Mouse (Mus musculus): ENCODE measurements at regions not wholly inside any gene's neighbourhood (a gene's known extent, or its start where the extent isn't known, plus 50 kb on each side); places are given as distances from the start of the nearest gene placed in this dataset.

DNA sequence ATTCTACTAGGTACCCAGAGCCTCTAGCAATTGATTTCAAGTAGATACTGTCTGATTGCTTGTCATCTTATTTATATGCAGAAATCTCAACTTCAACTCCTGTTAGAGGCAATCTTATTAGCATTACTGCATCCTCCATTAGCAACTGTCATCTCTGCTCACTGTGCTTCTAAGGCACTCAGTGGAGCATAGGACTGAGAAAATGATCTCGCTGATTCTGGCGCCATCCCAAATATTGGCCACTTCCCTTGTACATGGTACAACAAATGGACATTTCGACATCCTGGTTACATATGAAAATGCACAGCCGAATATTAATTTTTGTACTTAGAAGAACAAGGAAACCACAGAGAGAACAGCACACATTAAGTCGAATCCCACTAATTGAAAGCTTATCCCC lies 329.7 kb upstream of the G2e3 start:
- no peak for TF ChIP-seq POLR2A (IDR thresholded peaks at IDR 0.05; ENCODE audit: insufficient read length, low read depth)
- no peak for TF ChIP-seq TCF3 (IDR thresholded peaks at IDR 0.05; ENCODE audit: insufficient read length, low read depth)
- no peak for TF ChIP-seq E2F4 (IDR thresholded peaks at IDR 0.05; ENCODE audit: insufficient read depth)
- TF ChIP-seq MYOG (IDR thresholded peaks at IDR 0.05; ENCODE audit: control insufficient read depth in 1 of 3, insufficient read depth in 1 of 3, insufficient read length in 2 of 3, low read depth in 2 of 3), result no peak
- TF ChIP-seq TCF12 (IDR thresholded peaks at IDR 0.05; ENCODE audit: insufficient read depth, poor library complexity, severe bottlenecking), result no peak
- no peak for TF ChIP-seq POLR2AphosphoS2 (IDR thresholded peaks at IDR 0.05; ENCODE audit: insufficient read length, low read depth)
- no peak for TF ChIP-seq MYOD1 (IDR thresholded peaks at IDR 0.05; ENCODE audit: control insufficient read depth in 1 of 3, insufficient read length in 2 of 3, low read depth in 2 of 3)

Measured in myocyte (in vitro differentiated cells).